Mouse (Mus musculus): ENCODE data around the gene 4930579G24Rik. TPM values are rescaled to one million over a fixed set of nuclear protein-coding genes. Genes with fewer than 3 reads are reported as not detected.

The 4930579G24Rik gene
- 25.0 and 30.7 TPM in 2 replicates for polyA plus RNA-seq (2015; fragmentation: Nextera tagmentation; extraction: Ambion mirVana)

DNA sequence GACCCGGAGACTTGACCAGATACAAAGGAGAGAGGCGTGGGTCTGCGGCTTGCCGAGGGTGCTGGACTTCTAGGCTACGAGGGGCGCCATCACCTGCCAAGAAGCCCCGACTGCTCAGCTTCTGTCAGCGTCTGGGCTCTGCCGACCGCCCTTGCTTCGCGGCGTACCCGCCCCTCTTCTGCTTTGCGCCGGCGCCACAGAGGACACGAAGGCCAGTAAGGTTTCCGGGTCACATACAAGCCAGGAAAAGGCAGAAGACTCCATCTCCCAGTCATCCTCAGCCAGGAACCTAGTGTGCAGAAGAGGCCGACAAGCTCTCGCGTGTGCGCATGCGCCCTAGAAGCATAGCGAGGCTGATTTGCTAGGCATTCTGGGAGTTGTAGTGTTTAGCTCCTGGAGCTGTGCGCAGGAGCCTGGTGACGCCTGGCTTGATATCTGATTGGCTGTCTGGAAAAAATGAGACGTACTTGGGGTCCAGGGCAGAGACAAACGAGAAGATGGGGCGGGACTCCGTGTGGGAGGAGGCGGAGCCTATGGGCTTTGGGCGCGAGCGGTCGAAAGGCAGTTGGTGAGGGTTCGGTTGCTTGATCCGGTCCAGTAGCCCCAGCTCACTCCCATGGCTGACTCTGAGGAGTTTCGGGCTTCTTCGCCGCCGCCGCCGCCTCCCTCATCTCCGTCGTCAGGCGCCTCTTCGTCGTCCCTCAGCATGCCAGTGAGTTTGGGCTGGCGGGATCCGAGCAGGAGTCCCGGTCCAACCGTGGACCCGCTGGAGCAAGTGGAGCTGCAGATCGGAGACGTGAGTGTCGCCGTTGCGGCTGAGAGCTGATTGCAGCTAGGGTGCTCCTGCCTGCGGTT, at the start of gene 4930579G24Rik:
TSS of gene 4930579G24Rik (plus strand) at position 519 of the 855 bp plus-strand sequence.

GRCm38 (mm10) chr3:79590863-79591792, 37.8 kb upstream of the 4930579G24Rik start, which contains the start of gene Ppid:
Gene Ppid (plus strand): TSS chr3:79591342.

DNA sequence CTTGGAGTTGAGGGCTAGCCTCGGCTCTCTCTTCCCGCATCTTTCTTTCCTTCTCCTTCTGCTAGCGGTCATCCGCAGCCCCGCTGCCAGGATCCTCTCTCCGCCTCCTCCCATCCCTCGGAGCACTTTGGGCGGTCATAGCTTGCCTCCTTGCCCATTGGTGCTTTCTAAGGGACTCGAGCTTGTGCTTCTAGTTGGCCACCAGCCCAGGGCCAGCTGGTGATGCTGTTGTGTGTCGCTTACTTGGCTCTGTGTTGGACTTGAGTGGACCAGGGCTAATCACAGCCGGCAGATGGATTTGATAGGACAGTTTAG, 494 bp downstream of the 4930579G24Rik start, which contains the start of gene Etfdh:
TSS of gene Etfdh (minus strand) at position 85 of the 315 bp plus-strand sequence.

Other genes starting within 250 kb of the 4930579G24Rik start
- gene Fnip2, start 61.3 kb upstream of the 4930579G24Rik start, polyA plus RNA-seq (2015; fragmentation: Nextera tagmentation; extraction: Ambion mirVana): 6.5 and 6.9 TPM in 2 replicates
- gene Ppid, start 37.7 kb upstream of the 4930579G24Rik start, polyA plus RNA-seq (2015; fragmentation: Nextera tagmentation; extraction: Ambion mirVana): 79.5 and 84.0 TPM in 2 replicates
- gene Etfdh, start 421 bp downstream of the 4930579G24Rik start, polyA plus RNA-seq (2015; fragmentation: Nextera tagmentation; extraction: Ambion mirVana): 40.9 and 44.1 TPM in 2 replicates
- gene Rxfp1, start 108.8 kb downstream of the 4930579G24Rik start, polyA plus RNA-seq (2015; fragmentation: Nextera tagmentation; extraction: Ambion mirVana): not detected in 2 replicates
- gene Tmem144, start 223.7 kb downstream of the 4930579G24Rik start, polyA plus RNA-seq (2015; fragmentation: Nextera tagmentation; extraction: Ambion mirVana): 0.75 and 1.8 TPM in 2 replicates

Data from spleen, postnatal 0 days (tissue).